Mouse (Mus musculus) monocyte, adult 59 days (primary cell): ENCODE results near the gene Gin1. TPM values are rescaled to one million over a fixed set of nuclear protein-coding genes. Genes with fewer than 3 reads are reported as not detected.

Experiments
- total RNA-seq, 2 experiments: library from RNA; stranded (reverse); gene quantifications; one replicate each; pipeline ENCODE4 v1.2.4; 2023

Gene Gin1
- total RNA-seq = 1 to 10 TPM; 4.3 to 9.3 TPM

DNA sequence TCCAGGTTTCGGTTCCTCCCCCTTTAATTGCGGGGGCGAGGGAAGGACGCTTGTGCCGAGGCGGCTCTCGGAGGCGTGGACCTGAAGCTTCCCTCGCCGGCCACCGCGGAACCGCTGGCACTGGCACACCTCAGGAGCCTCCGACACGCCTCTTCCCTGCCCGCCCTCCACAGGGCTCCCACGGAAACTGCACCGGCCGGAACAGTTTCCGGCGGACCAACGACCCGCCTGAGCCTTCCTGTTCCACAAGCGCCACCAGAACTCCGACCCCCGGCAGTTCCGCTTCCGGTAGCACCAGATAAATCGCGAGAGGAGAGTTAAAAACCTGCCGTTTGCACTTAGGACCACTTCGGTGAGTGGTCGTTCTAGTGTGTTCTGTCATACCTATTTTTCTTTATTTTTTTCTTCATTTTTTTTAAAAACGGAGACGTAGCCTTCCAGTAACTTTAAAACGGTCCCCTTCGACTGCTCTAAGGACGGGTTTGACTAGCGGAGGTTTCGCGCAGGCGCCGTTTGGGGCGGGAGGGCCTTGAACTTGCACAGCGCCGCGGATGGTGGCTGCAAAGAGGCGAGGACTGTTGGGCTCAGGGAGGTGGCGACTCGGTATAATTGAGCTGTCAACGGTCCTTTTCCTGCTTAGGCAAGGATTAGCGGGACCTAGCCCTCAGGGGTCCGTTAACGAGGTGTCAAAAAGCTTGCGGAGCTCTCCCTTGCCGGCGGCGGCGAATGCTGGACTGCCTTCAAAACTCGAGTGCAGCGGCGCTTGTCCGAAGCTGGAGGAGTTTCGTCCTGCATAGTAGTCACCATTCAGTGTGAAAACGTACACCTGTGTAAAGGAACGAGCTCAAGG, at the start of gene Gin1, which contains the start of gene Ppip5k2:
TSS of gene Gin1 (plus strand) at position 269 of the 850 bp plus-strand sequence.
TSS of gene Ppip5k2 (minus strand) at position 508 of the 850 bp plus-strand sequence.

Other genes starting within 250 kb of the Gin1 start
- gene D1Ertd622e, start 108.1 kb upstream of the Gin1 start, total RNA-seq = 100 to 1,000 TPM; 121 to 139 TPM
- gene Ppip5k2, start 239 bp downstream of the Gin1 start, total RNA-seq = 10 to 100 TPM; 35.8 to 37.2 TPM